Mouse (Mus musculus): ENCODE measurements around the gene Gm10570.

GRCm38 (mm10) chr4:130268736-130269135, 39.7 kb downstream of the Gm10570 start:
- TF ChIP-seq CTCF (IDR thresholded peaks at IDR 0.05; ENCODE audit: control insufficient read depth, insufficient read depth, low read length) (no peak), POLR2A (IDR thresholded peaks at IDR 0.05; ENCODE audit: borderline replicate concordance, control insufficient read depth, low read depth, low read length) (no peak)

Measured in bone marrow, adult 2 months (tissue).